Mouse (Mus musculus) thymus, adult 2 months (tissue): ENCODE results near the gene Mmp25. TPM values are rescaled to one million over a fixed set of nuclear protein-coding genes. Genes with fewer than 3 reads are reported as not detected.

Source experiments
- DNase-seq: peaks from one replicate; pipeline ENCODE4 v3.0.0; 2021
- H3K27ac ChIP-seq: fragments of 200-500 bp; 2 replicates; pipeline ENCODE4 v1.5.1; 2012; ENCODE audit warnings: low read length, control low read depth; ENCODE audit not compliant: control insufficient read depth, insufficient read depth
- H3K27me3 ChIP-seq: fragments of 200-500 bp; 2 replicates; pipeline ENCODE4 v1.6.1; 2012; ENCODE audit warnings: mild to moderate bottlenecking, low read length, moderate library complexity, mixed read lengths; ENCODE audit not compliant: control insufficient read depth, insufficient read depth
- H3K36me3 ChIP-seq: fragments of 200-500 bp; 2 replicates; pipeline ENCODE4 v1.6.1; 2012; ENCODE audit warnings: mild to moderate bottlenecking, low read length, moderate library complexity; ENCODE audit not compliant: control insufficient read depth, insufficient read depth
- H3K4me1 ChIP-seq: fragments of 200-500 bp; replicated peaks from 2 replicates; pipeline ENCODE4 v1.6.1; 2012; ENCODE audit warnings: low read length; ENCODE audit not compliant: control insufficient read depth, insufficient read depth
- H3K4me3 ChIP-seq: fragments of 200-500 bp; 2 replicates; pipeline ENCODE4 v1.5.1; 2012; ENCODE audit warnings: mild to moderate bottlenecking, low read length, control low read depth, moderate library complexity; ENCODE audit not compliant: control insufficient read depth, insufficient read depth
- CTCF ChIP-seq: fragments of 200-500 bp; IDR thresholded peaks from 2 replicates; pipeline ENCODE4 v1.5.1; 2012; ENCODE audit warnings: mild to moderate bottlenecking, control low read depth, low read length, moderate library complexity, borderline replicate concordance; ENCODE audit not compliant: control insufficient read depth, poor library complexity, insufficient read depth; ENCODE audit errors: extremely low read depth
- POLR2A ChIP-seq: fragments of 200-500 bp; IDR thresholded peaks from 2 replicates; pipeline ENCODE4 v1.6.1; 2012; ENCODE audit warnings: mild to moderate bottlenecking, low read length, control low read depth, moderate library complexity; ENCODE audit not compliant: control insufficient read depth, poor library complexity, insufficient read depth; ENCODE audit errors: extremely low read depth
- WGBS: fragments of 180-500 bp; shearing (Covaris S2); methylation state at CpG from one replicate; pipeline ENCODE4 v1.1.7; 2018; 5-methylcytosine and 5-hydroxymethylcytosine counted together
- polyA plus RNA-seq: library from polyadenylated mRNA; depleted of rRNA; stranded (reverse); fragments of >200 nt; gene quantifications from 2 replicates; pipeline ENCODE4 v1.2.3, GENCODE M21; 2012

Mmp25 gene
- polyA plus RNA-seq, 1 experiment, result 7.2 TPM

GRCm38 (mm10) chr17:23681086-23681485 lies 36.0 kb upstream of the Mmp25 start:
- TF ChIP-seq CTCF, result no peak
- no peak for TF ChIP-seq POLR2A
- H3K27ac ChIP-seq, result no peak overlapping the region
- H3K4me3 ChIP-seq, result no peak overlapping the region
- no peaks in the 10 kb centered on the region for H3K36me3 ChIP-seq
- peaks cover 9% of the 10 kb centered on the region; the same call in 1 of the 2 replicates for H3K27me3 ChIP-seq
- peaks cover 13% of the 10 kb centered on the region for H3K4me1 ChIP-seq
- DNase-seq, result no peak
- WGBS, result 80% methylated on average over 10 of the region's 10 CpGs

- Histone ChIP-seq H3K4me1 (peaks cover 19% of the 10 kb centered on the region), H3K27me3 (peaks cover 9% of the 10 kb centered on the region; the same call in 1 of the 2 replicates), H3K27ac (no peak overlapping the region), H3K4me3 (no peak overlapping the region), H3K36me3 (no peaks in the 10 kb centered on the region)
- DNase-seq, result no peak
- WGBS, result 88% methylated on average over 9 of the region's 9 CpGs
- TF ChIP-seq POLR2A (no peak), CTCF (no peak)
Observed at GRCm38 (mm10) chr17:23680336-23680735, 35.3 kb upstream of the Mmp25 start.

- no peak within 1 kb of the TSS for H3K4me3 ChIP-seq
- H3K4me1 ChIP-seq, result peaks cover 19% of the 10 kb centered on the region
- H3K27me3 ChIP-seq, result peaks cover 9% of the 10 kb centered on the region; the same call in 1 of the 2 replicates
- 21% methylated on average over 38 of the region's 38 CpGs for WGBS
- H3K36me3 ChIP-seq, result no peaks in the 10 kb centered on the region
- H3K27ac ChIP-seq, result no peak within 1 kb of the TSS
- TF ChIP-seq POLR2A (no peak), CTCF (no peak)
- DNase-seq, result no peak
Observed at GRCm38 (mm10) chr17:23679127-23679835, 34.2 kb upstream of the Mmp25 start, which contains the start of gene Cldn6. Gene Cldn6 (plus strand): TSS chr17:23679249.

- Histone ChIP-seq H3K4me3 (peak within 1 kb of the TSS; percentile 74), H3K4me1 (peaks cover 24% of the 10 kb centered on the region), H3K27ac (no peak within 1 kb of the TSS), H3K27me3 (peaks cover 9% of the 10 kb centered on the region; the same call in 1 of the 2 replicates), H3K36me3 (no peaks in the 10 kb centered on the region)
- peak; percentile 79 for TF ChIP-seq POLR2A
- 0 out of 2 replicates have a peak, but pooled peaks have one; percentile 31 for TF ChIP-seq CTCF
- WGBS, result under 1% methylated on average over 34 of the region's 34 CpGs
- peak; percentile 88 for DNase-seq
Observed at GRCm38 (mm10) chr17:23677236-23677679, 32.2 kb upstream of the Mmp25 start, which contains the start of gene Tnfrsf12a. Gene Tnfrsf12a (minus strand): TSS chr17:23677468.

GRCm38 (mm10) chr17:23676473-23677031 lies 31.5 kb upstream of the Mmp25 start:
- Histone ChIP-seq H3K27me3 (peaks cover 9% of the 10 kb centered on the region; the same call in 1 of the 2 replicates), H3K4me1 (peaks cover 24% of the 10 kb centered on the region), H3K27ac (no peak overlapping the region), H3K4me3 (peak overlapping the region; percentile 74), H3K36me3 (no peaks in the 10 kb centered on the region)
- WGBS, result under 1% methylated on average over 37 of the region's 37 CpGs
- no peak for TF ChIP-seq POLR2A
- no peak for TF ChIP-seq CTCF
- peak; percentile 35 for DNase-seq

GRCm38 (mm10) chr17:23675564-23676281 lies 30.6 kb upstream of the Mmp25 start:
- no peak overlapping the region for H3K4me3 ChIP-seq
- H3K36me3 ChIP-seq, result no peaks in the 10 kb centered on the region
- peaks cover 9% of the 10 kb centered on the region; the same call in 1 of the 2 replicates for H3K27me3 ChIP-seq
- no peak overlapping the region for H3K27ac ChIP-seq
- no peak for TF ChIP-seq POLR2A
- no peak for TF ChIP-seq CTCF
- WGBS, result 20% methylated on average over 15 of the region's 15 CpGs
- H3K4me1 ChIP-seq, result peaks cover 24% of the 10 kb centered on the region
- peak; percentile 22 for DNase-seq
